Mouse (Mus musculus) embryo, embryonic 11 days (tissue): ENCODE results near the gene H2afy2.

Experiments
- DNase-seq: peaks from one replicate; pipeline ENCODE4 v3.0.0-alpha.2; 2015

The H2afy2 gene

GRCm38 (mm10) chr10:61783621-61784251 lies at the start of gene H2afy2:
H2afy2 (minus strand) TSS chr10:61784147.
- DNase-seq: peak; percentile 92

DNA sequence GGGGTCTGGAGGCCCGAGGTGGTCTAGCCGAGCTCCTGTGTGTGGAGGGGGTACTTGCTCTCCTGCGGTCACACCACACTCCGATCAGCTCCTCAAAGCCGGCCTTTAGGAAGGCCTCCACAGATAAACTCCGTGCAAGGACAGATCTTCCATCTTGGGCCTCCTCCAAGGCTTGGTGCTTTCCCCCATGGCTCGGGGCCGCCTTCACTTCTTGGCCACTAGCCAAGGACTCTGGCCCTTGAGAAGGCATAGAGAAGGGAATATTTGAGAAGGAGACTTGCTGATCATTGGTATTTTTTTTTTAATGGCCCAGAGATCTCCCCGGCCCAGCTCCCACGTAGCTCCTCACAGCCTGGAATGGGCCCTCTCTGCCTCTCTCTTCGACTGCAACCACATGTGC lies 48.8 kb upstream of the H2afy2 start:
- no peak for DNase-seq

GRCm38 (mm10) chr10:61831741-61832140 lies 47.8 kb upstream of the H2afy2 start:
- no peak for DNase-seq

DNA sequence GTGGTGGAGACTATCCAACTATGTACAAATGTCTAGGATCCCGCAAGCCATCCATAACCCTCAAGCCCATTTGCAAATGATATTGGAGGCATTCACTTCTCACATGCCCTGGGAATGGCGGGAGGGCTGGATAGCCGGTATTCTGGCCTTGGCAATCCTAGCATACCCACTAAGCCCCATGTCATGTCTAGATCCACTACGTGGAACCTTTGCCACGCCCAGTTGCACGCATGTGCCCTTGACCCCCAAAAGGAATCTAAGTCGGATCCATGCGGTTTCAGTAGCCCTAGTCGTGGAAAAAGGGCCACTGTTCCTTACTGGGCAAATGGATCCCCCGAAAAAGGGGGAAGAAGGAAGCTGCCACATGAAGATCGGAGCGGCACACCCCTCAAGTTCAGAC lies 47.3 kb upstream of the H2afy2 start:
- DNase-seq: no peak

- no peak for DNase-seq
Observed at GRCm38 (mm10) chr10:61830817-61831216, 46.9 kb upstream of the H2afy2 start.

GRCm38 (mm10) chr10:61829046-61829445 lies 45.1 kb upstream of the H2afy2 start:
- no peak for DNase-seq

DNA sequence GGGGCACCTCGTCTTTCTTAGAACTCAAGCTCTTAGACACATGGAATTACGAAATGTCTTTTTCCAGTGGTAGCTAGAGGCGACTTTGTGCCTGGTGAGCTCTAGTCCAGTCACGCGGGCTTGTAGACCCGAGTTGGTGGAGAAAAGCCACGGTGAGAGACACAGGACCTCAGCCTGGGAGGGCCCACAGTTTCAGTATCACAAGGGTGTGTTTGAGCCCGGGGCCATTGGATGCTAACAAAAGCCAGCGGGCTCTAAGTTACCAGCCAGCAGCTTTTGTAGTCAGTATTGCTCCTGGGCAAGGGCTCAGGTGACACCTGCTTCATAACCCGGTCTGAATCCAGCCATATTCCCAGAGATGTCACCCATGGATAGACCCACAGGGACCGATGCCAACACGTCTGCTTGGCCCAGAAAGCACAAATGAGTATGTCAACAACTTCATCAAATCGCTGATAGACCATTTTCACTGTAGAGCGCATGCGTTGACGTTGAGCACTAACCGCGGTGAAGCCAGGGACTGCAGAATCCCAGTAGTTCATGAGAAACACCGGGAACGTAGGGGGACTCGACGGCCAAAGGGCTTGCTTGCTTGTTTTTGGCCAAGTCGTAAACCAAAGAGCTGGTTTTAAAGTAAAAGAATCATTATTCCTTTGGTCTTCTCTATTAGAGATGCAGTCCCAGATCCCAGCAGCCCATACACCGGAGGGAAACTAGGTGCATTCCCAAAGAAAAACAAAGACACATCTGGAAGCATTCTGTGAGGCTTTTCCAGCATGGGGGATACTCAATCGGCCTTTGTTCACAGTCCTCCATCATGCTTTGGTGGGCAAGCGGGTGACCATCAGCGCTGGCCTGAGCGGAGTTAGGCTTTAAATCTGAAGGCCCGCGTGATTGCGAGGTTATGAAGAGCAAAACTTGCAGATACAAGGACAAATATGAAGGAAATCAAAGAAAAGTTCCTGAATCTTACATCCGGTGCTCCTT lies 44.3 kb upstream of the H2afy2 start:
- peak; percentile 47 for DNase-seq

GRCm38 (mm10) chr10:61826753-61827435 lies 42.9 kb upstream of the H2afy2 start:
- peak; percentile 74 for DNase-seq

GRCm38 (mm10) chr10:61825979-61826752 lies 42.2 kb upstream of the H2afy2 start:
- peak; percentile 39 for DNase-seq

- peak; percentile 62 for DNase-seq
Observed at GRCm38 (mm10) chr10:61825536-61825935, 41.6 kb upstream of the H2afy2 start.

DNA sequence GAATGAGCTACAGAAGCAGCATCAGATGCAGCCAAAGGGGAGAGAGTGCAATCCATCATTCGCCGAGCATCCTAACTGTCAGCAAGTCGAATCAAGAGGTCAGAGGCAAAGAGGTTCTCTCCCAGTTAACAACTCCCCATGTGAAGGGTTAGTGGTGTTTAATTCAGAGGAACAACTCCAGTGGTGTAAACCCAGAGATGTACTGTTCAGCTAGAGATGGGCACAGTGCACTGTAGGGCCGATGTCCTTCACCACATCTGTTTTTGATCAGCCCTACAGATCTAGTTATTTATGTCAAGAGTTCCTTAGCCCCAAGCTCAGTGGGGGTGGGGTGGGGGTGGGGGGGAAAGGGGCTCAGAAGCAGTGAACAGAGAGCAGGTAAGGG lies 39.8 kb upstream of the H2afy2 start:
- peak; percentile 70 for DNase-seq

DNA sequence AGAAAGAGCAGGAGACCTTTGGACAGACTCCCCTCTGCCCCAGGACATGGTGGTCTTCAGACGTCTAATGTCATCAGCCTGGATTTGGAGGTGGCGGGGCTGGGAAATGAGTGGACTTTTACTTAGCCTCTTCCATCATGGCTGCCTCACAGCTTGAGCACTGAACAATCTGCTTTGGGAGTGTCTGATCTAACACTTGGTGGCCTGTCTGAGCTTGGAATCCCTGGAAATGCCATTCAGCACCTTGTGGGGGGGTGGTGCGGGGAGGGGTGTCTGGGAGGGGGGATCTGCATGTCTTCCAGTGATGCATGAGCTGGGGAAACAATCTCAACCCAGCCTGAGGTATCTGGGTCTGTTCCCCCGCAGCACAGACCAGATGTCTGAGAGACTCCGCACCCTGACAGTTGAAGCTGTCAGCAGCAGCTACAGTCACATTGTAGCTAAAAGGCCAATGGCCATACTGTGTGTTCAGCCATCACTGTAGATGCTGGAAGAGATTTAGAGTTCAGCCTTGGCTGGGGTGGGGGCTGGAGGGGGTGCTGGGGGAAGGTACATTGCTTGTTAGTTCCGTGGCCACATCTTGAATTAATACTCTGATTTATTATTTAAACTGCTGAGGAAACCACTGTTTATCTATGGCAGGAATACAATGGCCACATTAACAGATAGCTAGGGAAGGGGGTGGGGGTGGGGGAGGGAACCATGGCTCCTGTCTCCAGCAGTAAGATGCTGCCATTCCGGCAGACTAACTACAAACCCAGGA lies 39.2 kb upstream of the H2afy2 start:
- peak; percentile 57 for DNase-seq

- DNase-seq: no peak
Observed at GRCm38 (mm10) chr10:61820050-61820449, 36.1 kb upstream of the H2afy2 start.

GRCm38 (mm10) chr10:61811987-61812386 lies 28.0 kb upstream of the H2afy2 start:
- peak; percentile 48 for DNase-seq

DNA sequence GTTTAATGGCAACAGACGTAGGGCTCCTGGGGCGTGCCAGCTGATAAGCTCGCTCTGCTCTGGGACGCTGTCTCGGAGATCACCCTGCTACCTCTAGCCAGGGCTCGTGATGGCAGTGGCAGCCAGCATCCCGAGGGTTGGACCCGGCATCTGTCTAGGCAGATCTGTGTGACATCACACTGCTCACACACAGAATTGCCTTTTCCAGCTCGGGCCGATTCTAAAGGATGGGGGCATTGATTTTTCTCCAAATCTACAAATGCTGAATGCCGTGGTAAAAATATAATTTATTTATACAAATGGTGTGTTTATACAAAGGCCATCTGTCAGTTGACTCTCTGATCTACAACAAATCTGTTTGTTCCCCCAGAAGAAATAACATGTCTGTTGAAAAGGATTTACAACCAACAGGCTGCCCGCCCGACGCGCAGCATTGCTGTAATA lies 14.2 kb upstream of the H2afy2 start:
- DNase-seq: no peak

DNA sequence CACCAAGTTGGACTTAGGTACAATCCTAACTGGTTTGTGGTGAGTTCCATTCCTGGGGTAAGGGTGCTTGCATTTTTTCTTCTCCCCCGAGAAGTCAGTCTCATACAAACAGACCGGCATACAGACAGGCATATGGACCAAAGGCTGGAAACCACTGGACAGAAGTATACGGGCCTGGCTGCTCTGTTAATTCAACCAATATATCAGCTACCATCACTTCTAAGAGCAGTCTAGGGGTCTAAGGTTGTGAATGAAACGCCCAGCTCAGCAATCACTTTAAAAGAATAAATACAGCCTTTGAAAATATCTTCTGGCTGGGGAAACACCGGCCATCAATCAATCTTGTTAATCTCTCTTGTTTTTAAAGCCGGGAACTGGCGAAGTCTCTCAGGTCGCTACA lies 11.5 kb upstream of the H2afy2 start:
- no peak for DNase-seq

GRCm38 (mm10) chr10:61794971-61795370 lies 11.0 kb upstream of the H2afy2 start:
- no peak for DNase-seq

GRCm38 (mm10) chr10:61793015-61793414 lies 9.1 kb upstream of the H2afy2 start:
- no peak for DNase-seq

DNA sequence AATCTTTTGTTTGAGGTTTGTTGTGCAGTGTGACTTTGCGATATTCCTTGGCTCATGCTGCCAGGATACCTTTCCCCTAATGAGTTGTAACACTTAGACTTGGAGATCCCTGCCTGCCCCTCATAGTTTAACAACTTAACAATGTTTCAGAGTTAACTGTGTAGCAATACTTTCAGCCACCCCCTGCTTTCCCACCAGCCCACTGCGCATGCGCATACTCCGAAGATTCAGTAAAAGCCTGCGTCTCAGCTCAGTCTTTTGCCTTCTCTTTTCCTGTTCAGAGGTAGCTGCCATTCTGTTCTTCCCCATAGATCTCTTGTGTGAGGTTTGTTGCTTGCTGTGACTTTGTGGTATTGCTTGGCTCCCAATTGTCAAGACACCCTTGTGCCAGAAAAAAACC lies 4.6 kb upstream of the H2afy2 start:
- DNase-seq: no peak

DNA sequence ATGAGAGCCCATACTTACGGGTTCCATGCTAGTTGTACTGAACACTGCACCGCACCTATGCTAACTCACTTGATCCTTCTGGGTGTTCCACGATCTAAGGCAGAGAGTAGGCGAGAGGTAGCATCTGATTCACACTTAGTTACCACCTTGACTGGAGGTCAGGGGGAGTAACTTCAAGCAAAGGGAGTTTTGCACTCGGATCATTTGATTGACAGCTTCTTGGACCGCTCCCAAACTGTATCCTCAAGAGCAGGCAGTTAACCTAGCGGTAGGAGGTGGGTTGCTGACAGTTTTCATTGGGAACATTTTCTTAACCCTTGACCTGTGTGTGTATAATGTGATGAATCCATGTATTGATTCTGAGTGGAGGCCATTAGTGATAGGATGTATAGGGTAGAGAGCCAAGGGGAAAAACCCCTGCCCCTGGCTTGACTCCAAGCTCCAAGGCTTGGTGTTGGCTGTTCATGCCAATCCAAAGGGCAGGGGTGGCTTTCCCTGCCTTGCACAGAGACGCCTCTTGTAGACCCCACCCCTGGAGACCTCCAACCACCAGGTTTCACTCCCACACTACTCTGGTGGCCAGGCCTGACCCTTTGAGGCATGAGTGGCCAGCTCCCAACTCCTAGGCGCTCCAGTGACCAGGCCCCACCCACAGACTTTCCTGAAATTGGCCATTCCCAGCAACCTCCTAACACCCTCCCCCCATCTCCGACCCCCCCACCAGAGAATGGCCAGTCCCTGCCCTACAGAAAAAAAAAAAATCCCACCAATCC lies 3.8 kb upstream of the H2afy2 start:
- no peak for DNase-seq

DNA sequence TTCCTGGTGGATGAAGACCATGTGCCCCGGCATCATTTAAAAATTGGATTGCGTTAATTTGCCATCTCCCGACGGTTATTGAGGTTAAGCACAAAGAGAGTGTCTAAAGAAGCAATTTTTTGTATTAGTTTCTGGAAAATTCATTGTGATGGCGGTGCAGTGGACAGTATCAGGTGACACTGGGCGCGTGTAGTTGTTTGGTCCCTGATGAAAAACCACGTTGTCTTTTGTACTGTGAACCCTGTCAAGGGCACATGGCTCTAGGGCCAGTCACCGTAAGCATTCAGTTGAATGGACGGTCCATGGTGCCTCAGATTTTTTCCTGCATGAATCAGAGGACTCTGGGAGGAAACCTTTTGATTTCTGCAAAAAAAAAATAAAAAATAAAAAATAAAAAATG lies 467 bp upstream of the H2afy2 start:
- DNase-seq: peak; percentile 58
